Mouse (Mus musculus): Measurements from ENCODE around the gene Ctsl.

- TF ChIP-seq CTCF (IDR thresholded peaks at IDR 0.05) (no peak), EP300 (IDR thresholded peaks at IDR 0.05) (no peak)
Observed at GRCm38 (mm10) chr13:64375160-64375559, 4.5 kb upstream of the Ctsl start.

Measured in lung, postnatal 0 days (tissue).